Mouse (Mus musculus): ENCODE measurements around the gene Slc25a4. TPM values are rescaled to one million over a fixed set of nuclear protein-coding genes. Genes with fewer than 3 reads are reported as not detected.
"Not testable (repeated sequence)": the region's sequence is repeated elsewhere in the genome, so short reads cannot be mapped to it uniquely, and the experiment has no call there.

Gene Slc25a4
- polyA plus RNA-seq, 1 experiment from 2014 or later, result 87.4 TPM

DNA sequence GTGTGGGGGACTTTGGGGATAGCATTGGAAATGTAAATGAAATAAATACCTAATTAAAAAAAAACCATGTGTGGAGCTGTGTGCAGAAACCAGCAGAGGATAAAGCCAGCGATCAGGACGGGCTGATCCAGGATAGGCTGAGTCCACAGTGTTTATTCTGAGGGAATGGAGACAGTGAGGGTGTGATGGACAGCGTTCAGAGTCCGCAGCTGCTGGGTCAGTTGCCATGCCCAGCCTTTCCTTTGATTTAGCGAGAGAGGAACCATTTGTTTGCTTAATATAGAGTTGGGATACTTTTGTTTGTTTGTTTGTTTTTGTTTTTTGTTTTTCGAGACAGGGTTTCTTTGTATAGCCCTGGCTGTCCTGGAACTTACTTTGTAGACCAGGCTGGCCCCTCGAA, 20.9 kb upstream of the Slc25a4 start:
- WGBS (ENCODE audit: insufficient replicate concordance), result 49% methylated on average over 7 of the region's 7 CpGs
- not testable (repeated sequence) for H3K4me1 ChIP-seq (replicated peaks)

DNA sequence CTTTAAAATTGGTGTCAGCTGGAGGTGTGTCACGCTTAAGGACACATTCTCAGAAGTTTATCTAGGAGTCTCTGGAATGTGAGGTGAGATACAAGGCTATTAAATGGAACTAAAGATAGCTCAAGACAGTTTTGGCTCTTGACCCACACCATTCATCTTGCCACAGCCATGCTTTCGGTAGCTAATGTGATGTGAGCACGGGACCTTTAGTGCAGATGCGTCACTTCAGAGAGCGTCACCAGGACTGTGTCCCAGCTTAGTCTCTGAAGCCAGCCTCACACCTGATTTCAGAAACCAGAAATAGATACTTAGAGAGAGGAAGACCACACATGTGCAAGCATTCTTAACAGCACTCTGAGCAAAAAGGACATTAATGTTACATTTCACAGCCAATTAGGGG, 15.5 kb upstream of the Slc25a4 start:
- no peaks in the 10 kb centered on the region for H3K27me3 ChIP-seq
- H3K4me3 ChIP-seq (replicated peaks), result no peak overlapping the region
- H3K4me2 ChIP-seq, result no peak overlapping the region
- H3K27ac ChIP-seq (replicated peaks), result no peak overlapping the region
- H3K36me3 ChIP-seq (replicated peaks), result no peaks in the 10 kb centered on the region
- no peak for ATAC-seq (ENCODE audit: insufficient read depth)
- H3K9me3 ChIP-seq (replicated peaks), result no peaks in the 10 kb centered on the region
- H3K4me1 ChIP-seq (replicated peaks), result no peaks in the 10 kb centered on the region
- 81% methylated on average over 5 of the region's 5 CpGs for WGBS (ENCODE audit: insufficient replicate concordance)
- no peak overlapping the region for H3K9ac ChIP-seq

More for the DNA sequence above, 20.9 kb upstream of the Slc25a4 start:
- H3K9me3 ChIP-seq (replicated peaks); H3K9ac ChIP-seq; H3K36me3 ChIP-seq (replicated peaks); ATAC-seq (ENCODE audit: insufficient read depth); H3K27me3 ChIP-seq; H3K27ac ChIP-seq (replicated peaks); H3K4me2 ChIP-seq; H3K4me3 ChIP-seq (replicated peaks): not testable (repeated sequence)

GRCm38 (mm10) chr8:46225501-46225900, 14.4 kb upstream of the Slc25a4 start:
- ATAC-seq (ENCODE audit: insufficient read depth), result no peak
- 63% methylated on average over 3 of the region's 3 CpGs for WGBS (ENCODE audit: insufficient replicate concordance)

GRCm38 (mm10) chr8:46220566-46220965, 9.5 kb upstream of the Slc25a4 start:
- Histone ChIP-seq H3K27ac (replicated peaks) (no peak overlapping the region), H3K27me3 (no peaks in the 10 kb centered on the region), H3K9ac (no peak overlapping the region), H3K36me3 (replicated peaks) (no peaks in the 10 kb centered on the region), H3K4me3 (replicated peaks) (no peak overlapping the region), H3K4me1 (replicated peaks) (peaks cover 6% of the 10 kb centered on the region; the same call in 1 of the 2 replicates), H3K9me3 (replicated peaks) (no peaks in the 10 kb centered on the region), H3K4me2 (no peak overlapping the region)
- 52% methylated on average over 3 of the region's 3 CpGs for WGBS (ENCODE audit: insufficient replicate concordance)
- no peak for ATAC-seq (ENCODE audit: insufficient read depth)

More at GRCm38 (mm10) chr8:46225501-46225900, 14.4 kb upstream of the Slc25a4 start:
- Histone ChIP-seq H3K4me3 (replicated peaks) (no peak overlapping the region), H3K27me3 (no peaks in the 10 kb centered on the region), H3K36me3 (replicated peaks) (no peaks in the 10 kb centered on the region), H3K9me3 (replicated peaks) (no peaks in the 10 kb centered on the region), H3K27ac (replicated peaks) (no peak overlapping the region), H3K9ac (no peak overlapping the region), H3K4me1 (replicated peaks) (no peaks in the 10 kb centered on the region), H3K4me2 (no peak overlapping the region)

DNA sequence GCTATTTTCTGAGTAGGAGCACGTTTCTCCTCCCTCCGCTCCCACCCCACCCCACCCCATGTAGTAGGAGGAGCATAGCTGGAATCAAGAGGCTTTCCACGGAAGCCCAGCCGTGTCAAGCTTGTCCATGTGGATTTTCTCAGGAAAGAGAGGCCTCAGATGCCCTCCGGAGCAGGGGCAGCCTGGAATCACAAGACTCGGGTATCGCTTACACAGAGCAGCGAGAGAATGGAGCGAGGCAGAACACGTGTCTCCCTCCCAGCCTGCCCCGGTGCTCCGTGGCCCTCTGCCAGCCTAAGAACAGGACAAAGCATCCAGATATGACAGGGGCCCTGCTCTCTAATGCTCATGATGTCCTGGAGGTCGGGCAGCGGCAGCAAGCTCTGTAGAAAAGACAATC, 5.8 kb upstream of the Slc25a4 start:
- H3K4me3 ChIP-seq (replicated peaks), result peak overlapping the region; percentile 44
- peaks cover 6% of the 10 kb centered on the region for H3K4me1 ChIP-seq (replicated peaks)
- peak; percentile 49; the same call in 1 of the 2 replicates for ATAC-seq (ENCODE audit: insufficient read depth)
- H3K36me3 ChIP-seq (replicated peaks), result no peaks in the 10 kb centered on the region
- H3K27ac ChIP-seq (replicated peaks), result no peak overlapping the region
- H3K4me2 ChIP-seq, result peak overlapping the region; percentile 68
- no peaks in the 10 kb centered on the region for H3K27me3 ChIP-seq
- 7% methylated on average over 14 of the region's 14 CpGs for WGBS (ENCODE audit: insufficient replicate concordance)
- no peak overlapping the region; the same call in 1 of the 2 replicates for H3K9ac ChIP-seq
- H3K9me3 ChIP-seq (replicated peaks), result no peaks in the 10 kb centered on the region

DNA sequence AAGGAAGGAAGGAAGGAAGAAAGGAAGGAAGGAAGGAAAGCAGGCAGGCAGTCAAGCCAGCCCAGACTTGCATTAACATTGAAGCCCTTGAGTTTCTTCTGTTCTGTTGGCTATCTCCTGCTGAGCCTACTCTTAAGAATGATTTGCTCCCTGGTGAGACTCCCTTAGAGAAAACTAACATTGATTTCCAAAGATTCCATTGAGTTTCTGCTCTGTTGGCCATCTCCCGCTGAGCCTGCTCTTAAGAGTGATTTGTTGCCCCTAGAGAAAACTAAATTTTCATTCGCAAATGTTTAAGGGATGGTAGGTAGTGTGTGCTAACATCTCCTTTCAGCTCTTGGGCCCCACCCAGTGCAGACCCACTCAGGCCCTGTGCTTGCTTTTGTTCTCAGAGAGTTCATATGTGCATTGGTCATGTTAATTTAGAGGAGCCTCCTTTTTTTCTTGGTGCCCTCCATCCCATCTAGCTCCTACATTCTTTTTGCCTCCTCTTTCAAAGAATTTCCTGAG, 2.9 kb upstream of the Slc25a4 start:
- WGBS (ENCODE audit: insufficient replicate concordance), result 73% methylated on average over 2 of the region's 2 CpGs
- no peak overlapping the region for H3K9ac ChIP-seq
- no peak overlapping the region for H3K4me2 ChIP-seq
- H3K4me1 ChIP-seq (replicated peaks), result peaks cover 31% of the 10 kb centered on the region
- no peak overlapping the region for H3K4me3 ChIP-seq (replicated peaks)
- H3K27me3 ChIP-seq, result peaks cover 16% of the 10 kb centered on the region
- H3K27ac ChIP-seq (replicated peaks), result no peak overlapping the region
- H3K9me3 ChIP-seq (replicated peaks), result no peaks in the 10 kb centered on the region
- ATAC-seq (ENCODE audit: insufficient read depth), result no peak
- H3K36me3 ChIP-seq (replicated peaks), result 0 out of 2 replicates have a peak, but pooled peaks cover 3% of the 10 kb centered on the region

DNA sequence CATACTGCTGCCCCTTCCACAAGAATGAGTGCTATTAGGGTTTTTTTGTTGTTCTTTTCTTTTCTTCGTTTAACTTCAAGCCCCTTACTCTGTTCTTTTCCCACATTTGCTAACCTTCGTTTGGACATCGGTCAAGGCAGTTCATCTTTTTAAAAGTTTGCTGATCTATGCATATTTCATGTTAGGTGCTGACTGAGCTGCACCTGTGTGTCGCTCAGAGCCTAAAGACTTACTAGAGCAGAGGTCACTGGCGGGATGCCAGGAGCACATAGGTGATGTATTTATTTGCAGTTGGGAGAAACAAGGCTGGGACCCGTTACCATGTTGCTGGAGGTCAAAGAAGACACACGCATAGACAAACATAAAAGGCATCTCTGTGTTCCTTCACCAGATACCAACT, 1.1 kb upstream of the Slc25a4 start:
- Histone ChIP-seq H3K27me3 (peaks cover 16% of the 10 kb centered on the region), H3K9ac (no peak overlapping the region), H3K27ac (replicated peaks) (no peak overlapping the region), H3K4me1 (replicated peaks) (peaks cover 33% of the 10 kb centered on the region), H3K4me3 (replicated peaks) (no peak overlapping the region), H3K36me3 (replicated peaks) (0 out of 2 replicates have a peak, but pooled peaks cover 5% of the 10 kb centered on the region), H3K9me3 (replicated peaks) (no peaks in the 10 kb centered on the region), H3K4me2 (no peak overlapping the region)
- 57% methylated on average over 7 of the region's 7 CpGs for WGBS (ENCODE audit: insufficient replicate concordance)
- ATAC-seq (ENCODE audit: insufficient read depth), result no peak

GRCm38 (mm10) chr8:46211611-46212071, 557 bp upstream of the Slc25a4 start:
- H3K4me1 ChIP-seq (replicated peaks), result peaks cover 28% of the 10 kb centered on the region
- no peak for ATAC-seq (ENCODE audit: insufficient read depth)
- WGBS (ENCODE audit: insufficient replicate concordance), result 24% methylated on average over 13 of the region's 13 CpGs
- H3K9ac ChIP-seq, result 0 out of 2 replicates have a peak overlapping the region, but pooled peaks have one; percentile 35
- H3K4me3 ChIP-seq (replicated peaks), result peak overlapping the region; percentile 66
- H3K27me3 ChIP-seq, result peaks cover 16% of the 10 kb centered on the region
- H3K27ac ChIP-seq (replicated peaks), result 0 out of 2 replicates have a peak overlapping the region, but pooled peaks have one; percentile 33
- peaks cover 5% of the 10 kb centered on the region; the same call in 1 of the 2 replicates for H3K36me3 ChIP-seq (replicated peaks)
- H3K9me3 ChIP-seq (replicated peaks), result no peaks in the 10 kb centered on the region
- H3K4me2 ChIP-seq, result peak overlapping the region; percentile 80

DNA sequence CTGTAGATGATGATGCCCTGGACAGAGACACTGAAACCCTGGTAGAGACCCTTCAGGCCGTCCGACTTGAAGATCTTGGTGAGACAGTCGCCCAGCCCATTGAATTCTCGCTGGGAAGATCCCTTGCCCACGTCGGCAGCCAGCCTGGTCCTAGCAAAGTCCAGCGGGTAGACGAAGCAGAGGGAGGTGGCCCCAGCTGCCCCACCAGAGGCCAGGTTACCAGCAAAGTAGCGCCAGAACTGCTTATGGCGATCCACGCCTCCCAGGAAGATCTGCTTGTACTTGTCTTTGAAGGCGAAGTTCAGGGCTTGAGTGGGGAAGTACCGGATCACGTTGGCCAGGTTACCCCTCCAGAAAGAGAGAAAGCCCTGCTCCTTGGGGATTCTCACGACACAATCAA, 2.0 kb downstream of the Slc25a4 start:
- no peak for ATAC-seq (ENCODE audit: insufficient read depth)
- Histone ChIP-seq H3K4me1 (replicated peaks) (peaks cover 28% of the 10 kb centered on the region), H3K9me3 (replicated peaks) (no peaks in the 10 kb centered on the region), H3K36me3 (replicated peaks) (peaks cover 8% of the 10 kb centered on the region; the same call in 1 of the 2 replicates), H3K27me3 (peaks cover 16% of the 10 kb centered on the region), H3K27ac (replicated peaks) (no peak overlapping the region), H3K9ac (no peak overlapping the region), H3K4me3 (replicated peaks) (no peak overlapping the region), H3K4me2 (no peak overlapping the region; the same call in 1 of the 2 replicates)
- 70% methylated on average over 15 of the region's 15 CpGs for WGBS (ENCODE audit: insufficient replicate concordance)

GRCm38 (mm10) chr8:46208354-46208753, 2.7 kb downstream of the Slc25a4 start:
- H3K36me3 ChIP-seq (replicated peaks), result peaks cover 8% of the 10 kb centered on the region; the same call in 1 of the 2 replicates
- no peak for ATAC-seq (ENCODE audit: insufficient read depth)
- H3K4me3 ChIP-seq (replicated peaks), result no peak overlapping the region
- H3K9me3 ChIP-seq (replicated peaks), result no peaks in the 10 kb centered on the region
- no peak overlapping the region for H3K4me2 ChIP-seq
- 78% methylated on average over 12 of the region's 12 CpGs for WGBS (ENCODE audit: insufficient replicate concordance)
- peaks cover 28% of the 10 kb centered on the region for H3K4me1 ChIP-seq (replicated peaks)
- no peak overlapping the region for H3K9ac ChIP-seq
- no peak overlapping the region for H3K27ac ChIP-seq (replicated peaks)
- H3K27me3 ChIP-seq, result peaks cover 16% of the 10 kb centered on the region

- ATAC-seq (ENCODE audit: insufficient read depth), result no peak
- H3K4me2 ChIP-seq, result no peak overlapping the region
- WGBS (ENCODE audit: insufficient replicate concordance), result 88% methylated on average over 6 of the region's 6 CpGs
- peaks cover 21% of the 10 kb centered on the region for H3K4me1 ChIP-seq (replicated peaks)
- no peak overlapping the region for H3K9ac ChIP-seq
- no peak overlapping the region for H3K27ac ChIP-seq (replicated peaks)
- H3K36me3 ChIP-seq (replicated peaks), result peaks cover 8% of the 10 kb centered on the region; the same call in 1 of the 2 replicates
- no peaks in the 10 kb centered on the region for H3K9me3 ChIP-seq (replicated peaks)
- H3K27me3 ChIP-seq, result peaks cover 10% of the 10 kb centered on the region
- H3K4me3 ChIP-seq (replicated peaks), result no peak overlapping the region
These were observed 5.0 kb downstream of the Slc25a4 start for GRCm38 (mm10) chr8:46206107-46206506.
